Mouse (Mus musculus): Measurements from ENCODE around the gene Khdc1c.

- TF ChIP-seq CTCF (IDR thresholded peaks at IDR 0.05; ENCODE audit: low read depth) (no peak), EP300 (IDR thresholded peaks at IDR 0.05; ENCODE audit: low read depth) (no peak)
These were observed 27.4 kb upstream of the Khdc1c start for GRCm38 (mm10) chr1:21340745-21341144.

Data from heart, postnatal 0 days (tissue).